Mouse (Mus musculus) MEL-GATA-1-ER (cell line): ENCODE measurements around the gene Plppr1.

Experiments
- DNase-seq: peaks from one replicate; pipeline ENCODE4 v3.0.0-alpha.2; 2012; ENCODE audit warnings: low read depth; ENCODE audit errors: extremely low read depth

Gene Plppr1

DNA sequence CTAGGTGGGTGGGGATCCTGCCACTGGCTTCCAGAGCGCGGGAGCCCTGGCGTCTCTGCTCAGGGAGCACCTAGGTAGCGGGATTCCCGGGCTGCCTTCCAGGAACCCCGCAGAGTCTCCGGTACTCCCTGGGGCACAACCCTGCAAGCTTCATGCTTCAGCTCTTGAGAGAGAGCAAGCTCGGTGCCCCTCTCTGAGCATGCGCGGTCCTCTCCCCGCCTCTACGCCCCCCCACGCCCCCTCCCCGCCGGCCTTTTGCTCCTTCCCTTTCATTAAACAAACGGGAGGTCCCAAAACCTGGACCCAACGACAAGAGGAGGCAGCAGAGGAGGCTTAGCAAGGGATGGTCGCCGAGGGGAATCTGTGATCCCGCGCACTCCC lies at the start of gene Plppr1:
Gene Plppr1 (plus strand): TSS at position 253 of the 381 bp plus-strand sequence.
- DNase-seq = no peak

DNA sequence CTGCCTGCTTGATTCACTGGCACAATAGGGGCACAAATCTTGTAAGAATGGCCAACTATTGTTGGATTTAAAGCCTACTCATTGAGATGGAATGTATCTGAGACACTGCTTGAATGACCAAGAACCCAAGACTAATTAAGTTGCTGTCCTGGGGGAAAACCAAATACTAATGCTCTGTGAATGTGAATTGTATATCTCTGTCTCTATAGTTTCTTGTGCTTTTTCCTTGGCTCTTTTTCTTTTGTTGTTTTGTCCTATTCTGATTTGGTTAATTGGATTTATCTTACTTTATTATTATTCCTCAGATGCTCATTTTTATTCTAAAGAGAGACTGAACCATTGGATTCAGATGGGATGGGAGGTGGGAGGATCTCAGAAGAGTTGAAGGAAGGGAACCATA lies 42.4 kb upstream of the Plppr1 start:
- no peak for DNase-seq

DNA sequence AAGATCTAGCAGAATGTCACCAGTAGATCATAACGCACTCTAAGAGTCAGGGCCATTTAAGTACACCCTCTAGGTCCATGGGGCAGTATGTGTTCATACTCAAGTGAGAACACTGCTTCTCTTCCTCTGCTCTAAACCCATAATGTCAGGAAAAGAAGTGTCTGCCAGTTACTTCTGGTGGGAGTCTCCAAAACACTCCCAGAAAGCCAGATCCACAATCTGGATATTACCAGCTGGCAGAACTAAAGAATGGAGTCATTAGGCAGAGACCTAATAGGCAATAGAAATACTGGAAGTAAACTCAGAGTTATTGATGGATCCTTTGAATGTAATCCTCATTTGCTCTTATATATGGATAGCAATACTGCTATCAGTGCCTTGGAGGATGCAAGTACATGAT lies 35.9 kb upstream of the Plppr1 start:
- no peak for DNase-seq

DNA sequence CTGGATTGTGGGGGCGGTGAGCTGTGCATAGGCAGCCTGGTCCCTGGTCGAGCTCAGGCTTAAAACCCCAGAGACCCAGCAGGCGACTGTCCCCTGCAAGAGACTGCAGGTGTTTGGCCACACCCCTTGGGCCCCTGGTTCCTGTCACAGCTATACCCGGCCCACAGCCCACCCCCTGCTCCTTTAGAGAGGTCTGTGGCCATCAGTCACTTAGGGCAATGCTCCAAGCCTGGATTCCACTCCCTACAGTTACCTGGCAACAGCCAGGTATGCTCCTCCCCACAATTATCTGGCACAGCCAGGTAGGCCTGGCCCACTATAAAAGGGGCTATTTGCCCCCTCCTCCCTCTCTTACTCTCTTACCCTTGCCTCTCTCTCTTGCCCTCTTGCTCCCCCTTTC lies 20.8 kb upstream of the Plppr1 start:
- DNase-seq = no peak

DNA sequence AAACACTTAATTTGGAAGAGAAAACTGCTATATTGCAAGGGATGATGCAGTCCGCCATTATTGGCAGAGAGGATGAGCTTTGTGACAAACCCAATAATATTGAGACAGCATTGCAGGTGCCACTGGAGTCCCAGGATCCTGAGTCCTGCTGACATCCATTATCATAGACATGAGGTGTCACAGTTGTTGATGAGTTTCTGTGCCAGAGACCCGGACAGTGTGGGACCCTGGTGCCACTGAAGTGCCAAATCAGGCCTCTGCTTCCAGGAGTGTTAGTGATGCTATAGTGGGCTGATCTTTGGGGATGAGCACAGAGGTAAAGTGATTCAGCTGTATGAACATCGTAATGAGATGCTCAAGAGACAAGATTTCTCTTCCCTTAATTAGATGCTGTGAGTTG lies 19.2 kb upstream of the Plppr1 start:
- DNase-seq = no peak

DNA sequence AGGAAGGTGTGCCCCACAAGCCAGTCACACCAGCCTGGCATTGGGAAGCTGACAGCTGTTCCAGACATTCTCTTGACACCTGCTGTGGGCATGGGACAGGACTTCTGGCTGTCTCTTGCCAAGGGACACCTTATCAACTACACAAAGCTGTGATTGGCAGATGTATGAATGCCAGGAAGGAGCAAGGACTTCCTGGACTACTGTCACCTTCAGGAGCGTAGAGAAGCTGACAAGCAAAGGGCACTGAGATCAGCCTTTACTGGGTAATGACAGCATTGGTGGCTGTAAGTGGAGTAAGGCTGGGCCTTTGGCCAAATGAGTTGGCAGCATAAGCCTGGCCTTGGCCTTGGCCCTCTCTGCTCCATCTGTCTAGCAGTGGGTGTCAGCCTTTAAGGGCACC lies 17.4 kb upstream of the Plppr1 start:
- no peak for DNase-seq

DNA sequence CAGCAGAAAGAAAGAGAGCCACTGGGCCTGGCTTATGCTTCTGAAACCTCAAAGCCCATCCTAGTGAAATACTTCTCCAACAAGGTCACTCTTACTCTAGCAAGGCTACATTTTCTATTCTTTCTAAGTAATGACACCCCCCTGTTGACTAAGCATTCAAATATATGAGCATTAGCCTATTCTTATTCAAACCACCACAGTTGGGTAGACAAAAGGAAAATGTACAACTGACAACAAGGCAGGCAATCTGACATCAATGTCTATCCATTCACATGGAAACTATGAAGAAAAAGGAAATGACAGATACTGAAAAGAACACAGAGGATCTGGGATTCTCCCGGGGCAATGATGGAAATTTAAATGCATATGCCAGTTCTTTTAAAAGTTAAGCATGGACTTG lies 8.4 kb upstream of the Plppr1 start:
- DNase-seq = no peak

DNA sequence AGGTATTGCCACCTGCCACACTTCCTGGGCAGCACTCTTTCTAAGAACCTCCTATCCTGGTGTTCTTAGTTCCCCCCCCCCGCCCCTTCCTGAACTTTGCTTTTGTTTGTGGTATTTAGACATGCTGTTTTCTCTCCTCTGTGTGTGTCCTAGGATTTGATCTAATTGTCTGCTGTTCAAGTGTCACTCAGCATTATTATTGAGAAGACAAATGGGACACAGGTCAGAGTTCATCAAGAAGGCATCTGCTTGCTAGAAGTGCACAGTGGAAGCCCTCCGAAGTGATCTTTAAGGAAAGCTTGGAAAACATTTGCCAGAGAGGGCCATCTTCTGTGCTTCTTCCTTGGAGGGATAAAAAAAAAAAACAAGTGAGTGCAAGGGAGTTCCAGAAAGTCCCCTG lies 1.2 kb upstream of the Plppr1 start:
- no peak for DNase-seq

DNA sequence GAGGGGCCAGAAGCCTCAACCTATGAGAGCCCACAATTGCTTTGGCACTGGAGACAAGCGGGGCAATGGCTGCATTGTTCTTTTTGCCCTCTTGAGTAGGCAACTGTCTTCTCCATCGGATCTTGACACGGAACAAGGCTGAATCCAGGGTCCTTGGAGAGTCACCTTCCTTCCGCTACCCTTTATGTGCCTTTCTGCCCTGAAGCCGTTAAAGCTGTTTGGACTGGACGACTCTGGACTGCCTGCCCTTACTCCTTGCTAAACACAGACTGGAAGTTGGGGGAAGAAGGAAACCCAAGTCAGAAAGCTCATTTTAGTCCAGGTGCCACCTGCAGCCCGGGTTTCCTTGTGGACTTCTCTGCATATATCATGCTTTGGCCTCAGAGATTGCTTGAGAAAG lies 516 bp upstream of the Plppr1 start:
- DNase-seq = no peak

DNA sequence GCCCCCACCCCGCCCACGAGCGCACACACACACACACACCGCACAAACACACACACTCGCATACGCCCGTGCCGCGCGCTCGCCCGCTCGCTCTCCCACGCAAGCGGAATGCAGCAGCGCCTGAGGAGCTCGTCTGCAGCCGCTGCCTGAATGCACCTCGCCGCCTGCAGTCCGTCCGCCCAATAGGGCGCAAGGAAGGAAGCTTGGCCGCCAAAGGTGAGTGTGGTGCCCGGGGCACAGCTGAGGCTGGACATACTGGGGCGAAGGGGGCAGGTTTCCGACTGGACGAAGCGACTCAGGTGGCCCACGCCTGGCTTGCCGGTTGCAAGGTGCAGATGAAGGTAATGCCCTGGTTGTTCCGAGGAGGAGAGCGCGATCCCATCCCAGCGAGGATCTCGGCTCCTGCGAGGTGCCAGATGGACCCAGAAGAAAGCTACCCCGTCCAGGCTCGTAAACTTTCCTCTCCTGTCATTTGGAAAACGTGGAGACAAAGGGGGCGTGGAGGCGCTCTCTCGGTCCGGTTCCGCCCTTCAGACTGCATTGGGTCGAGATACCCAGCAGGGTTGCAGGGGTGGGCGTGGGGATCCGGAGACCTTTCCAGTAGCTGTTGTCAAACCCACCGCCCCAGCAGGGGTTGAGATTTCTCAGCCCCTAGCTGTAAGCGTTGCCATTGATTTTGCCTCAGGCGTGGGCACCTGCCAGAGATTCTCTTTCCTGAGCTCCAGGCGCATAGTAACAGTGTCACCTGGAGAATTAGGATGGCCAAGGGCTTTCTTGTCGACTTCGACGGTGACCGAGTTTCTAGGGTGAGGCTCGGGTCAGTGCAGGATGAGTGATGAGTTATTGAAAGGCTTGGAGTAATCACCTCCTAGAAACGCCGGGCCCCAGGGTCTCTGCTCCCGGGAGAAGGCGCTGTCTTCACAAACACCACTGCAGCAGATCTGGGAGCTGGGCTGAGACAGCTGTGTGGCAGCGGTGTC lies 619 bp downstream of the Plppr1 start:
- no peak for DNase-seq

DNA sequence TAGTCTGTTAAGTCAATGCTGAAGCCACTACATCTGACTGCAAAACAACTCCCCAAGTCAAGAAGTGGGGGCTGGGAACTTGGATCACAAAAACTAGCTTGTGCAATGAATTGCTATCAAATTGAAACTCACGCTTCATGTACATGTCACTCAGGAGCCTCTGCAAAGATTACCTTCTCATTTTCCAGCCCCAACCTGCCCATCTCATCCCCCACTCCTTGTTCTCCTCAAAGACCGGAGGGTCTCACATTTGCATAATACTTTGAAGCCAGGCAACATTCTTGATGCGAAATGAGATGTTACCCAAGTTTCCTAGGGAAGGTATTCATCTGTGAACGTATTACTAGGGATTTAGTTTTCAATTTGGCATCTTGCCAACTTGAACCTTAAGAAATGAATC lies 10.4 kb downstream of the Plppr1 start:
- DNase-seq = no peak

DNA sequence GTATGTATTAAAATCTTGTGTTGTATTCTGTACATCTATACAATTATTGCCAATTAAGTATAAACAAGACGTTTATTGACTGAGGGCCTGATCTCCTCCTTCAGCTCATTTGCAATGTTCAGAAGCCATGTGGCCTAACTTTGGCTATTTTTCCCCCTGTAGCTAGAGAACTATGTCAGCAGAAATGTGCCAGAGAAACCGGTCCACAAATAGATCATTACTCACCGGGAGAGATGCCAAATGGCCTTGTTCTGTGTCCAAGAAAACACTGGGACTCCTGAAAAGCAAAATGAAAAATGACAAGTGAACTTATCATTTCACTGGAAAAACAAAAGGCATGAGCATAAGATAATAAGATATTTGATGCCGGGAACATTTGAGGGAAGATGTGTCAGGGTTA lies 13.8 kb downstream of the Plppr1 start:
- no peak for DNase-seq

DNA sequence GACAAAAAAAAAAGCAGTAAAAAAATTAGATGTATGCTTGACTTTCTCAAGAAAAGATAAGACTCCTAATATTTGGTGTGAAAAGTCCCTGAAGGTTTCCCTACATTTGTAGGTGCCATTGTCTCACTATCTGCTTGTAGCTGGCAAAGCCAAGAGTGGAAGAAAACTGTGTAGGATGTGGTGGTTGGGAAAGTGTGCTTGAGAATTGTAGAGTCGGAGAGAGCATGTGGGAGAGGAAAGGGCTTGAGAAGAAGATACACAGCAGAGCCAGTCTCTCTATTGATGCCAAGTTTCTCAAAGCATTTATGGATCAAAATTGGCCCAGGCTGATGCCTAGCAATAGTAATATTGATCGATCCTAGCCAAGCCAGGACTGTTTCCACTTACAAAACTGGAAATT lies 16.8 kb downstream of the Plppr1 start:
- no peak for DNase-seq

DNA sequence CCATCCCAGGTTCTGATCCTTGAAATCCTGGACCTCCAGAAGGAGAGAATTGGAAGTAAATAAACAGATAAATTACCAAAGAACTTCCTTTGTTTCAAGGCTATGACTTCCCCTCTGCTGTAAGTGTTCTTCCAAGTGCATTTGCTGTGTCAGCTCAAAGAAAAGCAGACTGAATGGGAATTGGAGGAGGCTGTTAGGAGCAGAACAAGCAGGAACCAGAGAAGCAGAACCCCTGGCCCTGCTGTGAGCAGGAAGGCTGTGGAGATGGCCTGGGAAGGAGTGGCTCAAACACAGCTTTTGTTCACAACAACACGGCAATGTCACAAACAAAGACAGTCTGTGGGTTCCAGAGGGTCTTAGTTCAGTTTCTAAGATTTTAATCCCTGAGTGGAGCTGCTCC lies 20.3 kb downstream of the Plppr1 start:
- no peak for DNase-seq

DNA sequence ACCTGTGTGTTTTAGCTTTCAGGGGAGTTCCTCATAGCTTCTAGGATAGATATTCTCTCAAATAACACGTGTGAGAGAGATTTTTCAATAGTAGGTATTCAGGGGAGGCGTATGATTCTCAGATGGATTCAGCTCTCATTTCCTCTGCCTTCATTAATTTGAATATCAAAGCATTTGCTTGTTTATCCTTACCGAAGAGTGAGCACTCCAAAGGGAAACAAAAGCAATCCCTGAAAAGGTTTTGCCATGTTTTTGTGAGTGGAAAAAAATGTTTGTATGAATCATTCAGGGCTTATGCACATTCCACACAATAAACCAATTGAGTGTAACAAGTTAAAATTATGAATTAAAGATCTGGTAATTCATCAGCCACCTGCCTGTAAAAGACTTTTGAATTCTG lies 29.1 kb downstream of the Plppr1 start:
- DNase-seq = no peak

DNA sequence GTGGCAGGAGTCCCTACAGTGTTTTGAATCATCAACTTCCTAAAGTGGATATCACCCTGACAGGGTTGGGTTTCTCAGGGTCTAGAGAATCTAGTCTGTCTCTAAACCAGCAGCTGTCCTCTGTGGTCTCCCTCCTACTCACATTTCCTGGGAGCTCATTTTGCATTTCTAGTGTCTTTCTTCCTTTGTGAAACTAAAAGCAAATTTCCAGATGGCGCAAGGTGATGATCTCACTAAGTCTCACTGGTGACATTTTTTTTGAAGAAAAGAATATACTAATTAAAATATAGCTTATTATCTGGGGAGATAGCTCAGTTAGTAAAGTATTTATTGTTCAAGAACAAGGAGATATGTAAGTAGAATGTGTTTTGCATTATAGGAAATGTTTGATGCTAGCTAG lies 31.4 kb downstream of the Plppr1 start:
- DNase-seq = no peak

DNA sequence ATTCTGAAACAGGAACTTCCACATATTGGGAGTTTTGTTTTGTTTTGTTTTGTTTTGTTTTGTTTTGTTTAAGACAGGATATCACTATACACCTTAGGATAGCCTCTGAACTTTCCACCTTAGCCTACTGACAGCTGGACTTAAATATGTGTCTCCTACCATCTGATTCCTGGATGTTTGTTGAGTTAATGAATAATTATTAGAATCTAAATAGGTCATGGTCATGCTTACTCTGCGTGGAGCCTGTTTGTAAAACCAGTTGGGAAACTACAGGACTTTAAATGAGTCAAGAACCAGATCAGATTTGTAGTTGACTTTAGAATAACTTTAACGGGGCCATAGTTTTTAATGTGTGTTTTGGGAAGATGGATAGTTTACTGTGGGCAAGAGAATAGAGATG lies 40.4 kb downstream of the Plppr1 start:
- DNase-seq = no peak

DNA sequence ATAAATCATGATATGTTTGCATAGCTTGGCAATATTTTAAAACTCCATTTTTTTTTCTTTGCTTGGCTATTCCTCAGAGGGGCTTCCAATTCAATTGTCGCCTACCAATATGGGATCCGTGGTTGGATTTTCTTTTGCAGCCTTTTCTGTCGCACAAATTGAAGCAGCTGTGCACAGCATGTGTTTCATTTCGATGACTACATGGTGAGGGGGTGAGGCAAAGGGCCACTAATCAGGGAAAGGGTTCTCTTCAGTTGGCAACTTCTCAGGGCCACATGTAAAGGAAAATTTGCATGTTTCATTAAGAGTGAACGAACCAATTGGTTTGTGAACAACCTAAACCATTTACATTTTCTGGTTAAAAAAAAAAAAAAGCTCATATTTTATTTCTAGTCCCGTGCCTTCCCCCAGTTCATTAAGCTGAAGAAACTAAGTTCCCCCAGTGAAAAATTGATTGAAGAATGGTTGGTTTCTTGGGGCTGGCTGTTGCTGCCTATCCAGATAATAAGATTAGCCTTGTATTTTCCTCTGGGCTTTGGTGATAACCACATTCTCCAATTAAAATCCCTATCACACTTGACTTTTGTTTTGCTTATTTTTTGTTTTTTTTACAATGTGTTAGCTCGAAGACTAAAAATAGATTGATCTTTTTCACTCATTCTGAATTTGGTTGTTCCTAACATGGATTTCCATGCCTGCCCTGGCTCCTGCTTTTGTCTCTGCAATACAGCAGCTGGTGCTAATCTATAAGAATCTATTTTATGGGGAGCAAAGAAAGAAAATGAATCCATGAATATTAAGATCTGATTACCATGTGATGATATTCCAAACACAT lies 43.1 kb downstream of the Plppr1 start:
- DNase-seq = no peak

DNA sequence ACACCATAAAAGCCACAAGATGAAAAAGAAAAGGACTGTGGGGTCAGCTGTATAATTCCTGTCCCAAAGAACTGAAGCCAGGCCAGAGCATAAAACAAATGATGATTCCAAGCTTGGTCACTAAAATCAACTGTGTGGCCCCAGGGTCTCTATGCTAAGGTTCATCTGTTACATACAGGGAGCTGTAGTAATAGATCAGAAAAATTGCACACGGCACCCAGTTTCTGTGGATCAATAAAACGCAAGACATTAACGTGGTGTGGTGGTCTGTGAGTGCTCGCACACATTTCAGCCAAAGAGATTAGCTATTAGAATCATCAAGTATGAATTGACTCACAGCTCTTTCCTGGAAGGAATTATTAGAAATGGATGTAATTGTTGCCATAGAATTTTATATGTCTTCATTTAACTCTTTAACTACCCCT lies 43.7 kb downstream of the Plppr1 start:
- DNase-seq = no peak

DNA sequence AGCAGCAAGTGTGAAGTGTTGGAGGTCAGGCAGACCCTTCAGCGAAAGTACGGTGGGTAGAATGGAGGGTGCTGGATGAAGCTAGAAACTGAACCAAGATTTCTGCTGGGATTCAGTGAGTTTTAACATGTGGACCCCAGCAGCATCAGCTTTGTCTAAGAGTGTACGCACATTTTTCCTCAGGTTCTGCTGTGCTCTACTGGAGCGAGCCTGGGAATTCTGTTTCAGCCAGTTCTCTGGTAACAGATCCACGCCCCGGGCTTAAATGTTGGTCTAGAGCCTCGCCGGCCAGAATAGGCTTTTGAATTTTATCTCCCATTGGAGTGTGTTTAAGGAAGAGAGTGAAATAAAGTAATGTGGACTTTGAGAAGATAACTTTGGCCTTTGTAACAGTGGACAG lies 45.8 kb downstream of the Plppr1 start:
- no peak for DNase-seq

DNA sequence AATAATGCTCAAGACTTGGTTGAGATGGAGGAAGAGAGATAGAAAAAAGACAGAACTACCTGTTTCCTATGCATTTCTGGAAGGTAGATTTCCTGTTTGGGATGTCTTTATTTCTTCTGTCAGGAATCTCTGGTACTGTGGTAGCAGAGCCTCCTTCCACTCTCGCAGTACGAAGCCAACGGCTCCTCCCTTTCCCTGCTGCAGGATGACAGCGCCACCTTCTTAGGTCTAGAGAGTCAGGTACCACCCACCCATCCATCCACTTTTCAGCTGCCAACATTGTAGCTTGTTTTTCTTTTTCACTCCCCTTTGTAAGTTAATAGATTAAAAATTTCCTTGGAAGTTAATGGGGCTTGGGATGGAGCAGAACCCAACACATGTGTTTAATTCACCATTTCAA lies 48.8 kb downstream of the Plppr1 start:
- DNase-seq = no peak

DNA sequence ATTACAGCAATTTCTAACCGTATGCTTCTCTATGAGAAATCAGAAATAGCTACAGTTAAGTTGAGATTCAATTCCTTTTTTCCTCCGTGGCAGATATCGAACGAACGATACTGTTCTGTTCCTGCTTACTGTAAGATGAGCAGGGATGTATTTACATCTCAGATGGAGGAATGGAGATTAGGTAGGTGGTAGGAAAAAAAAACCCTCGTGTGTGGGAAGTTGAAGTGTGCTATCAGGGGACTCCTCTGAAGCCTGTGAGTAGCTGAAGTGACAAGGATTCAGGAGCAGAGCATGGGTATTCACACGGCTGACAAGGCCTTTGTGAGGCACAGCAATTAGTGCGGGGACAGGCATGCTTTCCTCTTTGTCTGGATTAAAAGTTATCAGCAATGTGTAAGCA lies 49.3 kb downstream of the Plppr1 start:
- no peak for DNase-seq

DNA sequence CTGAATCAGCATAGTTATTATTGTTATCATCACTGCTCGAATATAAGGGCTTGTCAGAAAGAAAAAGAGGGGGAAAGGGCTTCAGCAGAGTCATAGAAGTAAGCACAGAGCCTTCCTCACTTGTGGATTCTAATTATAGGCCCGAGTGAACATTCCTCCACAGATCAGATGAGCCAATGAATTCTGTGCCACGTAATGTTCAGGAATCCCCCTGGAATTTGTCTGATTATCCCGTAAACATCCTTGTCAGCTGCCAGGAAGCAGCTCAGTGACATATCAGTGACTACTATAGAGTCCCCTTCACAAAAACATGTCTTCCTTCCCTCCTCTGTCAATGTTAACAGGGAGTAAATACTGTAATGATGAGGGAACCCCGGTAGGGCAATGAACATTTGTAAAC lies 50.9 kb downstream of the Plppr1 start:
- no peak for DNase-seq
